Mouse (Mus musculus): ENCODE measurements around the gene Hmox2.

DNA sequence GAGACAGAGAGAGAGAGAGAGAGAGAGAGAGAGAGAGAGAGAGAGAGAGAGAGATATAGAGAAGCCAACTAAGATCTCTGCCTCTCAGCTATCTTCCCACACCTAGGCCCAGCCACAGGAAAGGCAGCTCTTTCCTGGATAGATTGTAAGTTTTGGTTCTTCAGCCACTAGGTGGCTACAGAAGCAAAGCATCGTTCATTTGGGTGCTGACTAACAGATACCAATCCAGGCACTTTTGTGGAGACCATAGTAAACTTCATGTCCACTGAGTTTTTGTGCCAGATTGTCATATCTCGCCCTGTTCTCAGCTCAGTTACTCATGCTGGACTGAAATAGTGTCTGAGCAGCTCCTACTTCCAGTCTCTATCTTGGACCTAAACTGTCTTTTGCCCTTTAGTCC, 37.1 kb downstream of the Hmox2 start:
- TF ChIP-seq CTCF (conservative IDR thresholded peaks at IDR 0.05; ENCODE audit: low read length), result peak; percentile 37
- no peak for TF ChIP-seq POU5F1 (IDR thresholded peaks at IDR 0.05; ENCODE audit: borderline replicate concordance, low read length)
- TF ChIP-seq NANOG (IDR thresholded peaks at IDR 0.05; ENCODE audit: borderline replicate concordance, low read length), result no peak
